Mouse (Mus musculus): ENCODE data around the gene Rab2b.

Rab2b gene

DNA sequence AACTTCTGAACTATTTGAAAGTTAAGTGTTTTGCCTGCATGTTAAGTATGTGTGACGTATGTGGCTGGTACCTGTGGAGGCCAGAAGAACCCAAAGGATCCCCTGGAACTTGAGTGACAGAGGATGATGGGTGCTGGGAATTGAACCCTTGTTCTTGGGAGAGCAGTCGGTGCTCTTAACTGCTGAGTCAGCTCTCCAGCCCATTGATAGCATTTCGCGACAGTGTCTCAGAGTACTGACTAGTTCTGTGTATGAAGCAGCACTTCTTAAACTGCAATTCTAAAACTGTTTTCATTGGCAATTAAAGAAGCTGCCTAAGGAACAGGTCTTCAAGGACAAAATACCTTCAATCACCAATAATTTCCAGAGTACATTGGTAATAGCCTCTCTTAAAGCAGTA is 2.1 kb downstream of the Rab2b start:
- peak; percentile 25 for DNase-seq (ENCODE audit: low read depth, low spot score)

DNA sequence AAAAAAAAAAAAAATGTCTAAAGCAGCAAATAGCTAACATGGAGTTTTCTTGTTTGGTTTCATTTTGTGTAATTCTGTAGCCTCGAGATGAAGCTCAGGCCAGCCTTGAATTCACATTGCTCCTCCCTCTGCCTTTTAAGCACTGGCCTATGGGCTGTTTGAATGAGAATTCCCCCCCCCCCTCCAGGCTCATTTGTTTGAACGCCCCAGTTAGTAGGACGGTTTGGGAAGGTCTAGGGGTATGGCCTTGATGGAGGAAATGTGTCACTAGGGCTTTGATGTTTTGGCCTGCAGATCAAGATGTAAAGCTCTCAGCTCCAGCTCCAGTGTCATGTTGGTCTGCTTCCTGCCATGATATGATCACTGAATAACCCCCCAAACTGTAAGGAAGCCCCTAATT is 6.6 kb downstream of the Rab2b start:
- DNase-seq (ENCODE audit: low read depth, low spot score), result peak; percentile 54

DNA sequence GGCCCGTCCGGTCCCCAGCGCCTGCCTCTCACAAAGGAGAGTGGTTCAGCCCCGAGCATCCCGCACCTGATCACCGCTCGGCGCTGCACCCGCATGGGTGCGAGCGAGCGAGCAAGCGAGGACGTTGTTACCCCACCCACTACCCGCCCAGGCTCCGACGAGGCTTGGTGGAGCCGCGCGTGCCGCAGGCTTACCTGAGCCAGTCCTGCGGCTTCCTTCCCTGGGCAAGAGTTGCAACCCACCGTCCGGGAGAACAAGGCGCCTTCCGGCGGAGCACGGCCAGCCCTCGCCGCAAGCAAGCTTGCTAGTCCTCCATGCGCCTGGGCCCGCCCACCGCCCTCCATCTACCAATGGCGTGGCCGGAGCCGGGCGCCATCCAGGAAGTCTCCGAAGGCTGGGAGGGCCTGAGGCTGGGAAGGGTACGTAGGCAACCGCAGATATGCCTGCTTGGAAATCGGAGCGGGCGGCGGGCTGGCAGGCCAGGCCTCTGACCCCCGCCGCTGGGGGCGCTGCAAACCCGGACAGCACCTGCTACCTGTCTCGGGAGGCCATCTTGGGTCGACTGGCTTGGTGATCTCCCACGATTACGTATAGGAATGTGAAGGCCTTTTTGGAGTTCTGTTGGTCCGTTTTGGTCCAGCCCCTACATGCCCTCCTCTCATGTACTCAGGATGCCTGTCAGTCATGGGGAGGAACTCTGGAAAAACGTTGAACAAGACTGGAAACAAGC is 21.7 kb downstream of the Rab2b start, which contains the start of gene Chd8:
Gene Chd8 (minus strand): TSS at position 297 of the 730 bp plus-strand sequence.
- DNase-seq (ENCODE audit: low read depth, low spot score), result peak; percentile 99

DNA sequence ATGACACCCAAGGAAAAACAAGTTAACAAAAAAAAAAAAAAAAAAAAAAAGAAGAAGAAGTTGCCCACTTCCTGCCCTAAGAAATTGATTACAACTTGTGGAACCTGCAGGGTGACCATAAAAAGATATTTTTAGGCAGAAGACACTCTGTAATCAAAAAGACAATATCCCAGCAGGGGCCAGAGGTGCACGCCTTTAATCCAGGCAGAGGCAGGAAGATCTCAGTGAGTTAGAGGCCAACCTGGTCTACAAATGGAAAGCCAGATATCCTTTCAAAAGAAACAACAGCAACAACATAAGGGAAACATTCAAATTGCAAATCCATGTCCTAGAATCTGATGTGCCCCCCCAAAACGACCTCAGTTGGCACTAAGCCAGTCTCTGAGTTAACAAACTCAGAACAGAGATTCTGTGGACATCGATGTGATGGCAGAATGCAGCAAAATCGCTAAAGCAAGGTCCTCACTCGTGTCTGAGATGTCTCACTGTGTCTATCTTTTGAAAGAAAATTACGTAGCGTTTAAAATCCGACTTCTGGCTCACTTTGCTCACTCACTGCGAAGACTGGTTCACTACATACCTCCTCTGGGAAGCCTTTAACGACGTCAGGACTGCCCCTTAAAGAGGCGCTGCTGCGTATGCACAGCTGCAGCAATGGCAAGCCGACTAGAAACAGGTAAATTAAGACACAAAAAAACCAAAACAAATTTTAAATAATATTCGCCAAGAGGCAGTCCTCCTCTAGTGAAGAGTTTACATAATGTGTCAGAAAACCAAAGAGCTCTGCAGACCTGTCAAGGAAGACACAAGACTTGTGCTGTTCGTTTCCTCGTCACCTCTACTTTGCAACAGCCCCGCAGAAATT is 22.8 kb downstream of the Rab2b start:
- DNase-seq (ENCODE audit: low read depth, low spot score), result peak; percentile 83

DNA sequence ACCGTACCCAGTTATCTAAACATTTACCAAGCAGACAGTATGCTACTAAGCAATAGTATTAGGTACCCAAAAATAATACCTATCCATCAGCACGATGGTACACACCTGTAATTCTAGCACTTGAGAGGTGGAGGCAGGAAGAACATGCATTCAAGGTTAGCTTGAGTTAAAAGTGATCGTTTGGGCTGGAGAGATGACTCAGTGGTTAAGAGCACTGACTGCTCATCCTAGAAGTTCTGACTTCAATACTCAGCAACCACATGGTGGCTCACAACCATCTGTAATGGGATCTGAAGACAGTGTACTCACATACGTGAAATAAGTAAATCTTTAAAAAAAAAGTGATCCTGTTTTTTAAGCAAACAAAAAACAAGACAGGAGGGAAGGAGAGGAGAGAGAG is 33.2 kb downstream of the Rab2b start:
- DNase-seq (ENCODE audit: low read depth, low spot score), result no peak

- no peak for DNase-seq (ENCODE audit: low read depth, low spot score)
These were observed 34.7 kb downstream of the Rab2b start for GRCm38 (mm10) chr14:52244690-52245042.

- peak; percentile 100 for DNase-seq (ENCODE audit: low read depth, low spot score)
These were observed 35.2 kb downstream of the Rab2b start for GRCm38 (mm10) chr14:52244041-52244689.

DNA sequence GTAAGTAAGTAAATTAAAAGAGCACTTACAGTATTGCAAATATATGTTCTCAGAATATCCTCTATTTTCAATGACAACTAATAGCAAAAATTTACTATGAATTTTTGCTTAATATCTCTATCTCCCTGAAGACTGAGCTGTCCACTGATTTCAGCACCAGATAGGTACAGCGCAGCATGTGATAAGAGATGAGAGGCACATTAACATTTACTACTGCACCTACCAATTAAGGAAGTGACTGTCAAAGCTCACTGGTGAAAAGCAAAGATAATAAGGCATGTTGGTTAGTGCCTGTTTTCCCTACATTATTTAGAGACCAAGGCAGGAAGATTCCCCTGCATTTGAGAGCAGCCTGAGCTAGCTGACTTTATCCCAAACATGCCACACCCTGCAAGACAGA is 43.1 kb downstream of the Rab2b start:
- DNase-seq (ENCODE audit: low read depth, low spot score), result no peak

GRCm38 (mm10) chr14:52235165-52235564 is 44.2 kb downstream of the Rab2b start:
- no peak for DNase-seq (ENCODE audit: low read depth, low spot score)

GRCm38 (mm10) chr14:52232249-52232648 is 47.1 kb downstream of the Rab2b start:
- DNase-seq (ENCODE audit: low read depth, low spot score), result peak; percentile 72

GRCm38 (mm10) chr14:52225972-52226371 is 53.4 kb downstream of the Rab2b start:
- DNase-seq (ENCODE audit: low read depth, low spot score), result no peak

- DNase-seq (ENCODE audit: low read depth, low spot score), result no peak
These were observed 62.1 kb downstream of the Rab2b start for GRCm38 (mm10) chr14:52217261-52217660.
